Mouse (Mus musculus) forebrain, embryonic 16.5 days (tissue): Measurements from ENCODE around the gene Tacstd2. TPM values are rescaled to one million over a fixed set of nuclear protein-coding genes. Genes with fewer than 3 reads are reported as not detected.
A peak's percentile ranks its signal among the peaks of the same experiment; 100 is the strongest.
"Not testable (repeated sequence)": the region's sequence is repeated elsewhere in the genome, so short reads cannot be mapped to it uniquely, and the experiment has no call there.

Source experiments
- ATAC-seq: fragments of 200-750 bp; cut with Nextera tagmentation; 2 replicates; pipeline ENCODE4 v1.8.0; 2017; ENCODE audit warnings: mild to moderate bottlenecking, moderate library complexity
- H3K27ac ChIP-seq: fragments of 300-500 bp; sonication (generic); 2 replicates; pipeline ENCODE4 v1.5.1; 2014; ENCODE audit warnings: low read length, control low read depth
- H3K27me3 ChIP-seq: fragments of 300-500 bp; sonication (generic); replicated peaks from 2 replicates; pipeline ENCODE4 v1.6.1; 2014; ENCODE audit warnings: low read length; ENCODE audit not compliant: control insufficient read depth, insufficient read depth
- H3K36me3 ChIP-seq: fragments of 300-500 bp; sonication (generic); 2 replicates; pipeline ENCODE4 v1.6.1; 2014; ENCODE audit not compliant: control insufficient read depth, insufficient read depth
- H3K4me1 ChIP-seq: fragments of 300-500 bp; sonication (generic); replicated peaks from 2 replicates; pipeline ENCODE4 v1.6.1; 2014; ENCODE audit warnings: low read length; ENCODE audit not compliant: control insufficient read depth, insufficient read depth
- H3K4me2 ChIP-seq: fragments of 300-500 bp; sonication (generic); 2 replicates; pipeline ENCODE4 v1.6.1; 2014; ENCODE audit warnings: mild to moderate bottlenecking, low read length, control low read depth
- H3K4me3 ChIP-seq: fragments of 300-500 bp; sonication (generic); replicated peaks from 2 replicates; pipeline ENCODE4 v1.5.1; 2014; ENCODE audit warnings: mild to moderate bottlenecking, low read length, control low read depth
- H3K9ac ChIP-seq: fragments of 300-500 bp; sonication (generic); replicated peaks from 2 replicates; pipeline ENCODE4 v1.6.1; 2014; ENCODE audit warnings: low read depth, low read length, control low read depth
- H3K9me3 ChIP-seq: fragments of 300-500 bp; sonication (generic); 2 replicates; pipeline ENCODE4 v1.6.1; 2016; ENCODE audit warnings: low read length; ENCODE audit not compliant: control insufficient read depth
- WGBS: fragments of 180-500 bp; shearing (Covaris S2); extraction: QIAGEN DNeasy Blood & Tissue Kit; methylation state at CpG from one replicate; pipeline ENCODE4 v1.1.7; 2014; 5-methylcytosine and 5-hydroxymethylcytosine counted together
- polyA plus RNA-seq: library from polyadenylated mRNA; unstranded; fragments of >200 nt; fragmentation: Nextera tagmentation; extraction: Ambion mirVana; gene quantifications from 2 replicates; pipeline ENCODE4 v1.2.1, GENCODE M21; 2015

The Tacstd2 gene
- polyA plus RNA-seq, 1 experiment from 2014 or later = 0.86 TPM

GRCm38 (mm10) chr6:67530992-67531821 is 4.4 kb downstream of the Tacstd2 start:
- no peak for ATAC-seq
- peaks cover 44% of the 10 kb centered on the region for H3K27me3 ChIP-seq

GRCm38 (mm10) chr6:67526356-67526755 is 9.2 kb downstream of the Tacstd2 start:
- H3K4me1 ChIP-seq = no peaks in the 10 kb centered on the region
- H3K9me3 ChIP-seq = no peaks in the 10 kb centered on the region
- WGBS = 93% methylated on average over 5 of the region's 5 CpGs
- H3K36me3 ChIP-seq = no peaks in the 10 kb centered on the region
- H3K27me3 ChIP-seq = peaks cover 2% of the 10 kb centered on the region
- no peak overlapping the region for H3K27ac ChIP-seq
- H3K4me2 ChIP-seq = no peak overlapping the region
- no peak overlapping the region for H3K4me3 ChIP-seq
- ATAC-seq = no peak
- H3K9ac ChIP-seq = no peak overlapping the region

More at GRCm38 (mm10) chr6:67530992-67531821, 4.4 kb downstream of the Tacstd2 start:
- peaks cover 12% of the 10 kb centered on the region for H3K4me1 ChIP-seq
- no peak overlapping the region for H3K4me2 ChIP-seq
- no peak overlapping the region for H3K27ac ChIP-seq
- H3K9ac ChIP-seq = no peak overlapping the region
- H3K9me3 ChIP-seq = no peaks in the 10 kb centered on the region
- WGBS = 61% methylated on average over 9 of the region's 9 CpGs
- H3K36me3 ChIP-seq = no peaks in the 10 kb centered on the region
- H3K4me3 ChIP-seq = no peak overlapping the region

GRCm38 (mm10) chr6:67510752-67511151 is 24.8 kb downstream of the Tacstd2 start:
- no peak overlapping the region for H3K27ac ChIP-seq
- H3K4me3 ChIP-seq = no peak overlapping the region
- no peaks in the 10 kb centered on the region for H3K4me1 ChIP-seq
- no peaks in the 10 kb centered on the region for H3K9me3 ChIP-seq
- H3K9ac ChIP-seq = no peak overlapping the region
- H3K4me2 ChIP-seq = no peak overlapping the region
- H3K27me3 ChIP-seq = no peaks in the 10 kb centered on the region
- ATAC-seq = 0 out of 2 replicates have a peak, but pooled peaks have one; percentile 26
- no peaks in the 10 kb centered on the region for H3K36me3 ChIP-seq

GRCm38 (mm10) chr6:67501938-67502337 is 33.7 kb downstream of the Tacstd2 start:
- H3K4me1 ChIP-seq, H3K27ac ChIP-seq, H3K4me3 ChIP-seq, H3K9ac ChIP-seq, H3K36me3 ChIP-seq, H3K9me3 ChIP-seq, H3K27me3 ChIP-seq, H3K4me2 ChIP-seq: not testable (repeated sequence)
- WGBS = 87% methylated on average over 2 of the region's 6 CpGs
- 0 out of 2 replicates have a peak, but pooled peaks have one; percentile 45 for ATAC-seq

- Histone ChIP-seq H3K9me3 (no peaks in the 10 kb centered on the region), H3K4me1 (no peaks in the 10 kb centered on the region), H3K4me2 (no peak within 1 kb of the TSS), H3K27ac (no peak within 1 kb of the TSS), H3K27me3 (no peaks in the 10 kb centered on the region), H3K36me3 (no peaks in the 10 kb centered on the region), H3K4me3 (no peak within 1 kb of the TSS), H3K9ac (no peak within 1 kb of the TSS)
- no peak for ATAC-seq
- 80% methylated on average over 2 of the region's 2 CpGs for WGBS
Measured at GRCm38 (mm10) chr6:67491755-67492154, 43.8 kb downstream of the Tacstd2 start, which contains the start of gene Il23r. Il23r (minus strand) TSS chr6:67491855.

Other genes with a start within 250 kb of the Tacstd2 start
- gene Il12rb2, start 159.6 kb downstream of the Tacstd2 start, polyA plus RNA-seq = 0.09 TPM in 1 of 2 replicates, not detected in the other
- gene Il23r, start 43.9 kb downstream of the Tacstd2 start, polyA plus RNA-seq = not detected in 2 replicates